Mouse (Mus musculus): Measurements from ENCODE around the gene Nwd1.
"Not testable (repeated sequence)": the region's sequence is repeated elsewhere in the genome, so short reads cannot be mapped to it uniquely, and the experiment has no call there.

GRCm38 (mm10) chr8:72676844-72677243 is 30.3 kb downstream of the Nwd1 start:
- TF ChIP-seq CTCF (IDR thresholded peaks at IDR 0.05; ENCODE audit: borderline replicate concordance, control insufficient read depth, extremely low read depth, insufficient read depth, low read length, poor library complexity); POLR2A (IDR thresholded peaks at IDR 0.05; ENCODE audit: control insufficient read depth, extremely low read depth, insufficient read depth, low read length, poor library complexity): not testable (repeated sequence)

Measured in thymus, adult 2 months (tissue).